Mouse (Mus musculus) liver, adult 2 months (tissue): ENCODE measurements around the gene 1700003E16Rik. TPM values are rescaled to one million over a fixed set of nuclear protein-coding genes. Genes with fewer than 3 reads are reported as not detected.

Experiments used
- DNase-seq: peaks from one replicate; pipeline ENCODE4 v3.0.0-alpha.2; 2011; ENCODE audit warnings: low read depth, low spot score; ENCODE audit errors: extremely low read depth
- H3K27ac ChIP-seq: fragments of 200-500 bp; replicated peaks from 2 replicates; pipeline ENCODE4 v1.5.1; 2012; ENCODE audit warnings: low read depth, mild to moderate bottlenecking, control low read depth, inconsistent platforms, low read length; ENCODE audit not compliant: insufficient read depth
- H3K27me3 ChIP-seq: fragments of 200-500 bp; 2 replicates; pipeline ENCODE4 v1.6.1; 2012; ENCODE audit warnings: mild to moderate bottlenecking, moderate library complexity, low read length, inconsistent platforms; ENCODE audit not compliant: control insufficient read depth, insufficient read depth
- H3K36me3 ChIP-seq: fragments of 200-500 bp; 2 replicates; pipeline ENCODE4 v1.6.1; 2012; ENCODE audit warnings: low read length, inconsistent platforms; ENCODE audit not compliant: control insufficient read depth, insufficient read depth
- H3K4me1 ChIP-seq: fragments of 200-500 bp; 2 replicates; pipeline ENCODE4 v1.6.1; 2011; ENCODE audit warnings: low read length; ENCODE audit not compliant: control insufficient read depth, insufficient read depth
- H3K4me3 ChIP-seq: fragments of 200-500 bp; 2 replicates; pipeline ENCODE4 v1.5.1; 2011; ENCODE audit warnings: low read depth, mild to moderate bottlenecking, control low read depth, low read length, moderate library complexity; ENCODE audit not compliant: insufficient read depth
- H3K79me2 ChIP-seq: fragments of 200-500 bp; 2 replicates; pipeline ENCODE4 v1.6.1; 2012; ENCODE audit warnings: inconsistent platforms, mild to moderate bottlenecking, low read length, moderate library complexity; ENCODE audit not compliant: control insufficient read depth, insufficient read depth
- H3K9ac ChIP-seq: fragments of 200-500 bp; 2 replicates; pipeline ENCODE4 v1.6.1; 2012; ENCODE audit warnings: low read depth, mild to moderate bottlenecking, control low read depth, inconsistent platforms, low read length
- CTCF ChIP-seq: fragments of 200-500 bp; IDR thresholded peaks from 2 replicates; pipeline ENCODE4 v1.5.1; 2011; ENCODE audit warnings: low read depth, low read length, control low read depth
- POLR2A ChIP-seq: fragments of 200-500 bp; IDR thresholded peaks from 2 replicates; pipeline ENCODE4 v1.6.1; 2011; ENCODE audit warnings: low read length, control low read depth; ENCODE audit not compliant: insufficient read depth; ENCODE audit errors: extremely low read depth
- WGBS: fragments of 180-500 bp; shearing (Covaris S2); methylation state at CpG from one replicate; pipeline ENCODE4 v1.1.7; 2018; 5-methylcytosine and 5-hydroxymethylcytosine counted together
- polyA plus RNA-seq: library from polyadenylated mRNA; depleted of rRNA; stranded (reverse); fragments of >200 nt; gene quantifications from 2 replicates; pipeline ENCODE4 v1.2.3, GENCODE M21; 2012
- total RNA-seq: library from RNA; depleted of rRNA; stranded (reverse); fragments of >200 nt; gene quantifications from 2 replicates; pipeline ENCODE4 v1.2.3, GENCODE M21; 2014

Gene 1700003E16Rik
- total and polyA plus RNA-seq, 2 experiments = 0.09 to 0.22 TPM

- TF ChIP-seq POLR2A (no peak), CTCF (no peak)
- no peaks in the 10 kb centered on the region; the same call in 1 of the 2 replicates for H3K36me3 ChIP-seq
- WGBS = 94% methylated on average over 5 of the region's 5 CpGs
- no peak overlapping the region for H3K4me3 ChIP-seq
- H3K4me1 ChIP-seq = peaks cover 14% of the 10 kb centered on the region
- no peaks in the 10 kb centered on the region for H3K79me2 ChIP-seq
- no peak overlapping the region for H3K9ac ChIP-seq
- DNase-seq = no peak
- no peak overlapping the region for H3K27ac ChIP-seq
- no peaks in the 10 kb centered on the region for H3K27me3 ChIP-seq
Measured at GRCm38 (mm10) chr6:83122961-83123360, 33.2 kb upstream of the 1700003E16Rik start.

DNA sequence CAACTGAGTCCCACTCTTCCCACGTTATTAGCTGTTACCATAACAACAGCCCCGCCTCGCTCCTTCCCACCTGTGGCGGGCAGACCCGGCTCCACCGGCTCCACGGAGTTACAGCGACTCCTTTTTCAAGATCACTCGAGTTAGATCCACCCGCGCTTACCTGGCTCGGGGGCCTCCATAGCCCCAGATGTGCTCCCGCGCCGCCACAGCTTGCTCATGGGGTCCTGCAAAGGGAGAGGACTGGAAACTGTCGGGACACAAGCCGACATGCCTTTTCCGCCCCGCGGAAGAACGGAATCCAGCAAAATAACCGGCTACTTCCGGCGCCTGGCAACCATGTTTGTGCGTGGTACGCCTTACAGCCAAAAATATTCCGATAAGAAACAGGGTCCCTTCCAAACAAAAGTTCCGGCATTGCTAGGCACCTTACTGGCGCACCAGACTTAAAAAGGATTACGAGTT lies 31.3 kb upstream of the 1700003E16Rik start:
- Histone ChIP-seq H3K9ac (peak overlapping the region; percentile 96), H3K36me3 (no peaks in the 10 kb centered on the region; the same call in 1 of the 2 replicates), H3K4me1 (peaks cover 11% of the 10 kb centered on the region), H3K27ac (peak overlapping the region; percentile 66), H3K27me3 (no peaks in the 10 kb centered on the region), H3K4me3 (peak overlapping the region; percentile 97), H3K79me2 (no peaks in the 10 kb centered on the region)
- TF ChIP-seq CTCF (no peak), POLR2A (peak; percentile 59; the same call in 1 of the 2 replicates)
- DNase-seq = peak; percentile 92
- under 1% methylated on average over 30 of the region's 30 CpGs for WGBS

DNA sequence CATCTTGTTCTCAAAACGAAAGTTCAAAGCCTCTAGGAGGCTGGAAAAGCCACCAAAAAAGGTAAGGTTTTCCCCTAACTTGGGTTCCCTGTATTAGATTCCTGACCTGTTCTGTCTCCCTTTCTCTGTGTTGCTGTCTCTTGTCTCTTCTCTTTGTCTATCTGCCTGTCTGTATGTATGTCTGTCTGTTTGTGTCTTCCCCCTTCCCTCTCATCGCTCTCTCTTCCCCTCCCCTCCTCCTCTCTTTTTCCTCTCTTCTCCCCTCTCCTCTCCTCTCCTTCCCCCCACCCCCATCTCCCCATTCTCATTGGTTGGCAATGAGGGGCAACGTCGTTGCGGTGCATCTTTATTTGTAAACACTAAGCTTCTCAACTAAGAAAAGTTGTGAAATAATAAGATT lies 30.9 kb upstream of the 1700003E16Rik start, which contains the start of gene Ino80b:
Gene Ino80b (minus strand): TSS at position 101 of the 400 bp plus-strand sequence.
- H3K9ac ChIP-seq = peak within 1 kb of the TSS; percentile 96
- H3K4me1 ChIP-seq = peaks cover 7% of the 10 kb centered on the region
- no peak for TF ChIP-seq POLR2A
- no peak for TF ChIP-seq CTCF
- H3K79me2 ChIP-seq = no peaks in the 10 kb centered on the region
- DNase-seq = no peak
- no peaks in the 10 kb centered on the region; the same call in 1 of the 2 replicates for H3K36me3 ChIP-seq
- H3K27ac ChIP-seq = peak within 1 kb of the TSS; percentile 66
- peak within 1 kb of the TSS; percentile 97 for H3K4me3 ChIP-seq
- WGBS = 20% methylated on average over 5 of the region's 5 CpGs
- H3K27me3 ChIP-seq = no peaks in the 10 kb centered on the region

DNA sequence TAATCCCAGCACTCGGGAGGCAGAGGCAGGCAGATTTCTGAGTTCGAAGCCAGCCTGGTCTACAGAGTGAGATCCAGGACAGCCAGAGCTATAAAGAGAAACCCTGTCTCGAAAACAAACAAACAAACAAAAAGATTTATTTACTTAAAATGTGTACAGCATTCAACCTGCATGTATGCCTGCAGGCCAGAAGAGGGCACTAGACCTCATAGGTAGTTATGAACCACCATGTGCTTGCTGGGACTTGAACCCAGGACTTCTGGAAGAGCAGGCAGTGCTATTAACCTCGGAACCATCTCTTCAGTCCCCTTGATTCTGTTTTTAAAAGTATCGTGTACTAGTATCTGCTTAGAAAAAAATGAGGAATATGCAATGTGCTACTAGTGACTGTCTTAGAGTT lies 28.8 kb upstream of the 1700003E16Rik start:
- 96% methylated on average over 5 of the region's 5 CpGs for WGBS
- H3K27ac ChIP-seq = no peak overlapping the region
- no peak overlapping the region for H3K9ac ChIP-seq
- no peaks in the 10 kb centered on the region for H3K27me3 ChIP-seq
- DNase-seq = no peak
- no peaks in the 10 kb centered on the region; the same call in 1 of the 2 replicates for H3K36me3 ChIP-seq
- peaks cover 10% of the 10 kb centered on the region for H3K4me1 ChIP-seq
- TF ChIP-seq POLR2A (no peak), CTCF (no peak; the same call in 1 of the 2 replicates)
- H3K79me2 ChIP-seq = no peaks in the 10 kb centered on the region
- no peak overlapping the region for H3K4me3 ChIP-seq

DNA sequence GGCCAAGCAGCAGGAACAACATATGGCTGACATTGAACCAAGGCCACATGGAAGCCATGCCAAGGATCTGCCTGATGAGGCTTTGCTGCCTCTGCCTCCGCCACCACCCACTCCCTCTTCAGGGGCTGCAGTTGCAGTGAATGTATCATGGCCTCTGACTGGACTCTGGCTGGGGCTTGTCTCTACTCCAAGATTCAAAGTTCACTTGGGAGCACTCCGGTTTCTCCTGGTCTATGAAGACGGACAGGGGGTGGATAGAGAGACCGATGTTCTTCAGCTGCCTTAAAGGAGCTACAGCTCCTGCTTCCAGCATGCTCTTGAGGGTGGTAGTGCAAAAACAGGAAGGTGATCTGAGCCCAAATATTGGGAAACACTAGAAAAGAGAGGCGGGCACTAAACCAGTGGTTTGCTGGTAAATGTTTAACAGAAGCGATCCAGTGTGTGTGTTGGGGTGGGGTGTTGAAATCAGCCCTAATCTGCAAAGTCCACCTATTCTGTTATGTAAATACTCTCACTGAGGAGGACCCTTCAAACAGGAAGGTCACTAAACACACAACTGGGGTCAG lies 24.7 kb upstream of the 1700003E16Rik start:
- peaks cover 19% of the 10 kb centered on the region for H3K4me1 ChIP-seq
- H3K79me2 ChIP-seq = no peaks in the 10 kb centered on the region
- peak; percentile 98 for DNase-seq
- H3K9ac ChIP-seq = peak overlapping the region; percentile 31
- H3K36me3 ChIP-seq = no peaks in the 10 kb centered on the region
- TF ChIP-seq CTCF = no peak
- no peak for TF ChIP-seq POLR2A
- whole genome bisulfite sequencing = 14% methylated on average over 6 of the region's 6 CpGs
- peak overlapping the region; percentile 69 for H3K27ac ChIP-seq
- H3K4me3 ChIP-seq = no peak overlapping the region
- H3K27me3 ChIP-seq = no peaks in the 10 kb centered on the region
